Mouse (Mus musculus) heart, adult 2 months (tissue): ENCODE measurements around the gene Nfatc2.

Experiments
- CTCF ChIP-seq: fragments of 200-600 bp; IDR thresholded peaks from 2 replicates; pipeline ENCODE4 v1.8.1; 2022; ENCODE audit warnings: antibody characterized with exemption, mild to moderate bottlenecking, moderate library complexity
- EP300 ChIP-seq: fragments of 200-500 bp; IDR thresholded peaks from 2 replicates; pipeline ENCODE4 v1.6.1; 2011; ENCODE audit warnings: low read depth, low read length, control low read depth; ENCODE audit not compliant: insufficient read depth
- POLR2A ChIP-seq: fragments of 200-500 bp; IDR thresholded peaks from 2 replicates; pipeline ENCODE4 v1.6.1; 2011; ENCODE audit warnings: mild to moderate bottlenecking, low read depth, low read length, control low read depth; ENCODE audit not compliant: insufficient read depth

DNA sequence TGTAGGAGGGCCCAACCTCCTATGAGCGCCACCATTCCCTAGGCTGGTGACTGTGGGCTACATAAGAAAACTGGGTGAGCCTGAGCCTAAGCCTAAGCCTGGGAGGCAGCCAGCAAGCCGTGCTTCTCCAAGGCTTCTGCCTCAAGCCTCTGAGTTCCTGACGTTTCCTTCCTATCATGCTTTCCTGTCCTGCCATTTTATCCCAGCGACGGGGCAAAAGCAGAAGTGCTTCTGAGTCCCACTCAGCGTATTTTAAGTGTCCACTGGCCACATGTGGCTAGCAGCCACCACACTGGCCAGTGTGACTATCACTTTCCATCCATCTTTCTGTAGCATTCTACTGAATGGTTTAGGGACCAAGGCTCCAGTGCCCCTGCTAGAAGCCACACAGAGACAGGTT, 62.4 kb downstream of the Nfatc2 start:
- TF ChIP-seq CTCF (no peak), POLR2A (no peak), EP300 (no peak)
